Mouse (Mus musculus): ENCODE measurements at regions not wholly inside any gene's neighbourhood (a gene's known extent, or its start where the extent isn't known, plus 50 kb on each side); places are given as distances from the start of the nearest gene placed in this dataset.

GRCm38 (mm10) chr14:46300546-46300945 is 78.7 kb upstream of the Gm15217 start:
- TF ChIP-seq POLR2A (IDR thresholded peaks at IDR 0.05; ENCODE audit: low read depth, low read length), result no peak
- no peak for TF ChIP-seq CTCF (IDR thresholded peaks at IDR 0.05; ENCODE audit: extremely low read depth, insufficient read depth, insufficient read length, insufficient replicate concordance)
